Mouse (Mus musculus) myocyte (in vitro differentiated cells): ENCODE data around the gene Sertad4. TPM values are rescaled to one million over a fixed set of nuclear protein-coding genes. Genes with fewer than 3 reads are reported as not detected.

Source experiments
- H3K27me3 ChIP-seq: one replicate; pipeline ENCODE4 v1.6.1; 2011; ENCODE audit not compliant: control insufficient read depth, insufficient read depth, insufficient read length
- H3K36me3 ChIP-seq: one replicate; pipeline ENCODE4 v1.6.1; 2011; ENCODE audit not compliant: control insufficient read depth, insufficient read depth
- H3K4me2 ChIP-seq: one replicate; pipeline ENCODE4 v1.6.1; 2011; ENCODE audit warnings: low read depth, control low read depth
- H3K4me3 ChIP-seq: one replicate; pipeline ENCODE4 v1.5.1; 2011; ENCODE audit warnings: mild to moderate bottlenecking, control low read depth, moderate library complexity
- H3K79me2 ChIP-seq: one replicate; pipeline ENCODE4 v1.6.1; 2011; ENCODE audit not compliant: control insufficient read depth, insufficient read depth
- H3ac ChIP-seq: one replicate; pipeline ENCODE4 v1.6.1; 2011; ENCODE audit not compliant: control insufficient read depth, insufficient read length
- CEBPB ChIP-seq: IDR thresholded peaks from 2 replicates; pipeline ENCODE4 v1.6.1; 2011; ENCODE audit warnings: mild to moderate bottlenecking, moderate library complexity; ENCODE audit not compliant: poor library complexity, insufficient read depth, severe bottlenecking
- E2F4 ChIP-seq: IDR thresholded peaks from one replicate; pipeline ENCODE4 v1.6.1; 2011; ENCODE audit warnings: mild to moderate bottlenecking, control low read depth, moderate library complexity; ENCODE audit not compliant: insufficient read depth
- MAX ChIP-seq: IDR thresholded peaks from one replicate; pipeline ENCODE4 v1.6.1; 2011; ENCODE audit warnings: low read depth, mild to moderate bottlenecking, control low read depth
- MYOD1 ChIP-seq, 3 experiments: IDR thresholded peaks; one replicate each; pipeline ENCODE4 v1.6.1; 2011; ENCODE audit warnings: control low read depth in 2 of 3, low read depth in 2 of 3, mild to moderate bottlenecking in 2 of 3, moderate library complexity in 1 of 3; ENCODE audit not compliant: insufficient read length in 2 of 3, control insufficient read depth in 1 of 3
- MYOG ChIP-seq, 3 experiments: IDR thresholded peaks; one replicate each; pipeline ENCODE4 v1.6.1; 2011; ENCODE audit warnings: control low read depth in 2 of 3, low read depth in 2 of 3, mild to moderate bottlenecking in 2 of 3; ENCODE audit not compliant: insufficient read length in 2 of 3, control insufficient read depth in 1 of 3, insufficient read depth in 1 of 3
- POLR2A ChIP-seq: IDR thresholded peaks from one replicate; pipeline ENCODE4 v1.6.1; 2011; ENCODE audit warnings: low read depth, mild to moderate bottlenecking, control low read depth, moderate library complexity; ENCODE audit not compliant: insufficient read length
- POLR2AphosphoS2 ChIP-seq: IDR thresholded peaks from one replicate; pipeline ENCODE4 v1.6.1; 2011; ENCODE audit warnings: low read depth, control low read depth; ENCODE audit not compliant: insufficient read length
- REST ChIP-seq: IDR thresholded peaks from one replicate; pipeline ENCODE4 v1.6.1; 2011; ENCODE audit warnings: mild to moderate bottlenecking, control low read depth, moderate library complexity; ENCODE audit not compliant: insufficient read depth, insufficient read length
- SRF ChIP-seq: IDR thresholded peaks from one replicate; pipeline ENCODE4 v1.6.1; 2011; ENCODE audit warnings: low read depth; ENCODE audit not compliant: control insufficient read depth, insufficient read length
- TCF12 ChIP-seq: IDR thresholded peaks from one replicate; pipeline ENCODE4 v1.6.1; 2011; ENCODE audit warnings: mild to moderate bottlenecking, control low read depth; ENCODE audit not compliant: poor library complexity, insufficient read depth, severe bottlenecking
- TCF3 ChIP-seq: IDR thresholded peaks from one replicate; pipeline ENCODE4 v1.6.1; 2011; ENCODE audit warnings: low read depth, control low read depth; ENCODE audit not compliant: insufficient read length
- USF1 ChIP-seq: IDR thresholded peaks from one replicate; pipeline ENCODE4 v1.6.1; 2011; ENCODE audit warnings: low read depth, mild to moderate bottlenecking, control low read depth, moderate library complexity
- polyA plus RNA-seq: library from polyadenylated mRNA; unstranded; fragments of >200 nt; fragmentation: generic; extraction: Trizol; gene quantifications from one replicate; pipeline ENCODE4 v1.2.1, GENCODE M21; 2012; ENCODE audit warnings: missing spikeins

Gene Sertad4
- polyA plus RNA-seq, 1 experiment: 21.3 TPM

DNA sequence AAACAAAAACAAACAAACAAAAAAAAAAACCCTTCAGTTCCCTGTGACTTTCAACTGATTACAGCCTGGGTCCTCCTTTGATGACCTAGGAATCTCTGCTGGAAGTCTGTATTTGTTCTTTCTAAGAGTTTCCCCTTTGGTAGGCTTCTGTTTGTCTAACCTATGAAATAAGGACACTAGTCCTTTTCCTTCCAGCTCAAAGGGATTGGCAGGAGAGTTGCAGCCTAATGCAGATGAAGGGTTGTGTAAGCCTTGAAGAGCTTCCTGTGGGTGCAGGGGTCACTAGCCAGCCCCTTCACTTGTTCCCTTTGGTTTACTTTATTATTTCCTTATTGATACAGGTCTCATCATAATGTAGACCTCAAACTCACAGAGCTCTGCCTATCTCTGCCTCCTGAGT is 27.6 kb downstream of the Sertad4 start:
- TF ChIP-seq TCF12: no peak
- Histone ChIP-seq H3K27me3 (no peaks in the 10 kb centered on the region), H3K79me2 (no peaks in the 10 kb centered on the region), H3ac (no peak overlapping the region), H3K4me2 (no peak overlapping the region), H3K4me3 (no peak overlapping the region), H3K36me3 (no peaks in the 10 kb centered on the region)

- no peak overlapping the region for H3ac ChIP-seq
- H3K27me3 ChIP-seq: no peaks in the 10 kb centered on the region
- H3K36me3 ChIP-seq: no peaks in the 10 kb centered on the region
- no peaks in the 10 kb centered on the region for H3K79me2 ChIP-seq
- H3K4me2 ChIP-seq: peak overlapping the region; percentile 41
- no peak for TF ChIP-seq TCF12
- no peak for TF ChIP-seq E2F4
- no peak for TF ChIP-seq REST
- no peak for TF ChIP-seq SRF
- TF ChIP-seq MAX: no peak
- no peak for TF ChIP-seq POLR2A
- no peak for TF ChIP-seq CEBPB
- no peak for TF ChIP-seq USF1
- TF ChIP-seq MYOG (IDR thresholded peaks at IDR 0.05; ENCODE audit: control insufficient read depth in 1 of 3, insufficient read depth in 1 of 3, insufficient read length in 2 of 3, low read depth in 2 of 3): no peak
- TF ChIP-seq POLR2AphosphoS2: no peak
- TF ChIP-seq MYOD1 (IDR thresholded peaks at IDR 0.05; ENCODE audit: control insufficient read depth in 1 of 3, insufficient read length in 2 of 3, low read depth in 2 of 3): no peak
- TF ChIP-seq TCF3: no peak
- H3K4me3 ChIP-seq: no peak overlapping the region
Measured at GRCm38 (mm10) chr1:192825746-192826145, 29.8 kb downstream of the Sertad4 start.

DNA sequence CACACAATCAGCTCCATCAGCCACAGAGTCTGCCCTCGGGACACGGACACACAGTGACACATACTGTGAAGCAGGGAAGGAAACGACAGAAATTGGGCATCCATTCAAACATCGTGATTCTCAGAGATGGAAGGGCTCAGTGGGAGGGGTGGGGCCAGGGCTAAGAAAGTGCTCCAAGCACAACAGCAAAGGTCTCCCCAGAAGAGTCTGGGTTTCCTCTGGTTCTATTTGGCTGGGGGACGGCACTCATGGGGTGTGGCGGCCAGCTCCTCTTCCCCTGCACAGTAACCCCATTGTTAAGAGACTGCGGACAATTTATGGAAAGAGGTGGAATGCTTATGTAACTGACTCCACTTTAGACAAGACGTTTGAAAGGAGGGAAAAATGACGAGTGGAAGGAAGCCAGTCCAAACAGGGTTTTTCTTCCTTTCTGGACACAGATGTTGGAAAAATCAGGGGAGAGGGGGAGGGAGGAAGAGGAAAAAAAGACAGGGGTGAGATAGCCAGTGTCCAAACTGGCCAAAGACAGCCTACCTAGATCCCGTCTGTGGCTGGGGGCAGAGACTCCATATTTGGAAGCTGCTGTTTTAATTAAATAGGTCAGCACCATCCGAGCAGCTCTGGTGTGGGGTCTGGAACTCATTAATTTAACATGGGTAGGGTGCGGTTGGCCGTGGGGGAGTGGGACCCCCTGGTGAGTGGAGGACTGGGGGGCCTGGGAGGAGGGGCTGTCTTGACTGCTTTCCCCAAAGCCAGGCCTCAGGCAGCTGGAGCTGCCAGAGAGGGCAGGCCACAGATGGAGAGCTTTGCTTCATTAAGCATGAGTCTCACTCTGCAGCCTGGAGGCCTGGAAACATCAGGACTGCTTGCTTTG is 32.7 kb downstream of the Sertad4 start:
- no peaks in the 10 kb centered on the region for H3K36me3 ChIP-seq
- H3K4me2 ChIP-seq: peak overlapping the region; percentile 90
- TF ChIP-seq USF1 (no peak), TCF3 (no peak), POLR2AphosphoS2 (peak; percentile 37), POLR2A (peak; percentile 35), E2F4 (no peak), MYOG (IDR thresholded peaks at IDR 0.05; ENCODE audit: control insufficient read depth in 1 of 3, insufficient read depth in 1 of 3, insufficient read length in 2 of 3, low read depth in 2 of 3) (peak in 1 of 3 experiments; percentile 27), MYOD1 (IDR thresholded peaks at IDR 0.05; ENCODE audit: control insufficient read depth in 1 of 3, insufficient read length in 2 of 3, low read depth in 2 of 3) (peak in 1 of 3 experiments; percentile 33), REST (no peak)
- no peak overlapping the region for H3ac ChIP-seq
- no peaks in the 10 kb centered on the region for H3K27me3 ChIP-seq
- no peak overlapping the region for H3K4me3 ChIP-seq
- no peaks in the 10 kb centered on the region for H3K79me2 ChIP-seq

DNA sequence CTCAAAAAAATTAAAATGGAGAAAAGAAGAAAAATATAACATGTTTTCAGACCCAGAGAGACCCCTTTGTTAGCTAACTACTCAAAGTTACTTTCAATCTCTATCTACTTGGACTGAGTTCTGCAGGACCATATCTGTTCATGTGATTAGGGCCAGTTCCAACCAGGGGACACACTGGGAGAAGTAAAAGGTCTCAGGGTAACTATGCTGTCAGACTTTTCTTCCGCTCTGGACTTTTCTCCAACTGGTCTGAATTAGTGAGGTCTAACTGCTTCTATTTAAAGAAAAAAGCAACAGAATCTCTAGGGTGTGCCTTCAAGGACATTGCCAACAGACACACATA is 33.3 kb downstream of the Sertad4 start:
- Histone ChIP-seq H3K4me3 (no peak overlapping the region), H3K79me2 (no peaks in the 10 kb centered on the region), H3ac (no peak overlapping the region), H3K4me2 (peak overlapping the region; percentile 90), H3K27me3 (no peaks in the 10 kb centered on the region), H3K36me3 (no peaks in the 10 kb centered on the region)
- TF ChIP-seq MYOD1 (IDR thresholded peaks at IDR 0.05; ENCODE audit: control insufficient read depth in 1 of 3, insufficient read length in 2 of 3, low read depth in 2 of 3): no peak

- no peak for TF ChIP-seq TCF12
- no peak for TF ChIP-seq REST
- no peak for TF ChIP-seq USF1
- no peak for TF ChIP-seq CEBPB
- no peak for TF ChIP-seq SRF
- TF ChIP-seq POLR2AphosphoS2: no peak
- TF ChIP-seq POLR2A: no peak
- no peak for TF ChIP-seq TCF3
- no peak for TF ChIP-seq MYOD1 (IDR thresholded peaks at IDR 0.05; ENCODE audit: control insufficient read depth in 1 of 3, insufficient read length in 2 of 3, low read depth in 2 of 3)
- TF ChIP-seq MAX: no peak
- no peak for TF ChIP-seq MYOG (IDR thresholded peaks at IDR 0.05; ENCODE audit: control insufficient read depth in 1 of 3, insufficient read depth in 1 of 3, insufficient read length in 2 of 3, low read depth in 2 of 3)
- Histone ChIP-seq H3K36me3 (no peaks in the 10 kb centered on the region), H3K27me3 (no peaks in the 10 kb centered on the region)
Measured at GRCm38 (mm10) chr1:192818334-192818733, 37.2 kb downstream of the Sertad4 start.

More at GRCm38 (mm10) chr1:192818334-192818733, 37.2 kb downstream of the Sertad4 start:
- Histone ChIP-seq H3K4me3 (no peak overlapping the region), H3K79me2 (no peaks in the 10 kb centered on the region), H3ac (no peak overlapping the region), H3K4me2 (no peak overlapping the region)
